Mouse (Mus musculus): ENCODE results near the gene Kif3c.

DNA sequence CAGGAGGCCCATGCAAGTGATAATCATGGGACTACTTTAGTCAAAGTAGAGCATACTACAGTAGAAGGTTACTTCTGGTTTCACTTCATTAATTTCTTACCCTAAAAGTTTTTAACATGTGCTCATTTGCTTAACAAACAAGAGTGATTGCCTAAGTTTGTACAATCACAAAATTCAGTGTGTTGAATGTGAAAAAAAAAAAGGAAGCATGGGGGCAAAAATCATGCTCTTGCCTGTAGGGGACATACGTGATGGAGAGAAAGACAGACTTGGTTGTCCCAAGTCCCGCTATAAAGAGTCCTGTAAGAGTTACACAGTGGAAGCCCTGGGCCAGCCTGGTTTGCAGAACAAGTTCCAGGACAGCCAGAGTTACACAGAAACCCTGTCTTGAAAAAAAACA is 4.9 kb upstream of the Kif3c start:
- TF ChIP-seq POLR2A (IDR thresholded peaks at IDR 0.05; ENCODE audit: control insufficient read depth, low read depth, low read length) (no peak), CTCF (IDR thresholded peaks at IDR 0.05; ENCODE audit: control insufficient read depth, insufficient read depth, insufficient replicate concordance, low read depth, low read length) (no peak)

Data from testis, adult 2 months (tissue).